Mouse (Mus musculus) cerebellum, adult (tissue): ENCODE results near the gene Rpl31.

Source experiments
- ATAC-seq: cut with Nextera tagmentation; 2 replicates; pipeline ENCODE4 v1.9.2; 2017; ENCODE audit warnings: mild to moderate bottlenecking, moderate library complexity, mixed read lengths; ENCODE audit not compliant: insufficient number of reproducible peaks, low FRiP score, low TSS enrichment

Rpl31 gene

GRCm38 (mm10) chr1:39367601-39368266 lies at the start of gene Rpl31:
Gene Rpl31 (plus strand): TSS chr1:39367842.
- ATAC-seq = peak; percentile 97

- ATAC-seq = no peak
Measured at GRCm38 (mm10) chr1:39317935-39318334, 49.7 kb upstream of the Rpl31 start.

DNA sequence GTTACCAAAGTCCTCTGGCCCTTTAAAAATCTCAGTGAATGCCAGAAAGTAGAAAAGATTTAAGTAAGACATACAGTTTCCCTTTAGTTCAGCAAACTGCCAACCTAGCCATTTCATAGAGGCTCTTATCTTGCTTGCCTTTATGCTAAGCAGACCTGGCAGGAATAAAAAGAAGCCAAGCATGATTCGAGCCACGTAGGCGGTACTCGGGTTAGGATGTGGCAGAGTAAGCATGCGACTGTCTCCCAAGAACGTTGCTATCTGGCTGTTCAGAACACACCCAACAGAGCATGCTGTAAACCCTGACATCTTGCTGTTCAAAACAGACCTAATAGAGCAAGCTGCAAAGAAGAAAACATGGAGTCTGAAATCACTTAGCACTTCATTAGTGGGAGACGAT lies 48.8 kb upstream of the Rpl31 start:
- ATAC-seq = no peak

DNA sequence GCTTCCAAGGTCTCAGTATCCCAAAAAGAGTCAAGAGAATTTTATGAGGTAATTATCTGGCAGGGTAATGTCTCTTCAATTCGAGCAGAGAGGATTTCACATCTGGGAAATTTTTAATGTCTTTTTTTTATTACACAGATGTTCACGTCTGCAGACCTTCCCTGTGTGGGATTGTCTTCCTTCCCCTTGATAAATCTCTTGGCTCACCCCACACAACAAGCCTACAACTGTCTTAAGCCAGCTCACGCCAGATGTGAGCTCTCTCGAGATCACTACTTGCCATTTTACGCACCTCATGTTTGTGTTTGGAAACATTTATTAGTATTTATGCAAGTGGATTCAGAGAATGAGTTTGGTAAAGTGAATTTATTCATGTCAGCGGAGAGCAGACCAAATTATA lies 45.7 kb upstream of the Rpl31 start:
- ATAC-seq = no peak

GRCm38 (mm10) chr1:39325228-39325627 lies 42.4 kb upstream of the Rpl31 start:
- ATAC-seq = no peak

DNA sequence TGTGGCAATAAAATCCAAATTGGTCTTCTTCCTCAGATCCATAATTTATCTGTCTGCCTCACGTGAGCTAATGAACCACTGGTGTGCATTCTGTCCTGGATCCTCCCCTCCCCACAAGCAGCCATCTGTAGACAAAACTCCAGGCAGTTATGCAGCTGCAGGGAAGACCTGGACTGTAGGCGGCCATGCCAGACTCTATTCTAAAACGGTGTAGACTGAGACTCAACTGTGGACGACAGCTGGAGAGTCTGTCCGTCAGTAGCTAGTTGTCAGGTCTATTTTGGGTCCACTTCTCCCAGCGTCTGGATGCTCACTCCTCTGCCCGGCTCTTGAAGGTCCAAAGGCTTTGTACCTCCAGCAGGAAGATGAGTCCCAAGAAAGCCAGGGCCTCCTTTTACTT lies 40.1 kb upstream of the Rpl31 start:
- ATAC-seq = no peak

GRCm38 (mm10) chr1:39330857-39331594 lies 36.6 kb upstream of the Rpl31 start:
- ATAC-seq = no peak

GRCm38 (mm10) chr1:39332456-39332855 lies 35.2 kb upstream of the Rpl31 start:
- no peak for ATAC-seq

DNA sequence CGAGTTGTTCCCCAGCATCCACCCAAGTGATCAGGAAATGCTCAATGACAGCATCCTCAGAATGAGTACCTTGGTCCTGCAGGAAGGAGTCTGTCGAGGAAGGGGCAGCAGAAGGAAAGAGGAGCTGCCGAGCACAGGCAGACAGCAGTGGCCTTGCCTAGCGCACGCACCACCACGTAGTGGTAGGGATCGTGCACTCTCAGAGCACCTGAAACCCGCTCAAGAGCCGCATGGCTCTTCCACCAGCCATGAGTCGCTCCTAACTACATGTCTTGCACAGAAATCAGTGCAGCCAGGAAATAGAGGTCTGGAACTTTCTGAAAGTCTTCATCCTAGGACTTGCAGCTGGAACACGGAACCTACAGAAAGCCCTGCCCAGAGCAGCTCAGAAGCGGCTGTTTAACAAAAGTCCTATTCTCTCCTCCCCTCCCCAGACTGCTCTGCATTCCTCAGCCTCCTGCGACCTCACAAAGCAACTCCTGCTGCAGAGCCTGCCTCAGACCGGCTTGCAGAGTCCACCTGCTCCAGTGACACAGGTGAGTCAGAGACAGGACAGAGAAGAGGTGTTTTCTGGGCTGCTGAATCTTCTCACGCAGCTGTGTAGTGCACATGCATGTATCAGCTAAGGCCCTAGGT lies 32.0 kb upstream of the Rpl31 start:
- no peak for ATAC-seq

- ATAC-seq = no peak
Measured at GRCm38 (mm10) chr1:39336788-39337187, 30.9 kb upstream of the Rpl31 start.

DNA sequence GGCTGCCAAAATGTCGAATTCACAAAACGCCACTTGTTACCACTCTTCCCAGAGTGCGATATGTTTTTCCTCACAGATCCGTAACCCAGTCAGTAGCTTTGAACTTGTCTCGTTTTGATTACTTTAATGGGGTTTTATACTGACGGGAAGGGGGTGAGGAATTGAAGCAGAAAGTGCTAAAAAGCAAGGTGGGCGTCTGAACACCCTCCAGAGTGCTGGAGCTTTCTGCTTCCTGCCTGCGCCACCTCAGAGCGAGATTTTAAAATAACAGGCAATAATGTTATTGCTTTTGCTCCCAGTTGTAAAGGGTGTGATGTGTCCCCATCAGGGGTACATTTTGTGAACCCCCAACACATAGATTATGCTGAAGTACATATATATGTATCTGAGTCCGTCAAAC lies 28.8 kb upstream of the Rpl31 start:
- ATAC-seq = no peak

GRCm38 (mm10) chr1:39339455-39339854 lies 28.2 kb upstream of the Rpl31 start:
- no peak for ATAC-seq

- no peak for ATAC-seq
Measured at GRCm38 (mm10) chr1:39340156-39340555, 27.5 kb upstream of the Rpl31 start.

- peak; percentile 78 for ATAC-seq
Measured at GRCm38 (mm10) chr1:39340647-39341046, 27.0 kb upstream of the Rpl31 start.

- ATAC-seq = no peak
Measured at GRCm38 (mm10) chr1:39341807-39342206, 25.8 kb upstream of the Rpl31 start.

DNA sequence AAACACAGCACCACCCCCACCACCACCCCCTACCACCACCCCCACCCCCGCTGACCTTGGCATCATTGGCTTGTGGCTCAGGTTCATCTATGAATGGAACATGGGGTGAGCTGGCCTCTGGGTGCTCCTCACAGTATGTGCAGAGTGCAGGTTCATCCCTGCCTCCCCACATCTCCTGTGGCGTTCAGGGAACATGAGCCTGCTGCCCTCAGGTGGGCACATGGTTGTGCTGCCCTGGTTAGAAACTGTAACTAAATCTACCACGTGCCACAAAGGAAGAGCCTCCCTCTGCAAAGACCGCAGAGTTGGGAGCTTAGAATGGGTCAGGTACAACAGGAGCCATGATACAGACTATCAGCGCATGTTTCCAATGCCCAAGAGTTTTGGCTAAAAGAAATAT lies 24.4 kb upstream of the Rpl31 start:
- no peak for ATAC-seq

- no peak for ATAC-seq
Measured at GRCm38 (mm10) chr1:39344981-39345600, 22.6 kb upstream of the Rpl31 start.

- peak; percentile 52; the same call in 1 of the 2 replicates for ATAC-seq
Measured at GRCm38 (mm10) chr1:39349001-39349400, 18.6 kb upstream of the Rpl31 start.

DNA sequence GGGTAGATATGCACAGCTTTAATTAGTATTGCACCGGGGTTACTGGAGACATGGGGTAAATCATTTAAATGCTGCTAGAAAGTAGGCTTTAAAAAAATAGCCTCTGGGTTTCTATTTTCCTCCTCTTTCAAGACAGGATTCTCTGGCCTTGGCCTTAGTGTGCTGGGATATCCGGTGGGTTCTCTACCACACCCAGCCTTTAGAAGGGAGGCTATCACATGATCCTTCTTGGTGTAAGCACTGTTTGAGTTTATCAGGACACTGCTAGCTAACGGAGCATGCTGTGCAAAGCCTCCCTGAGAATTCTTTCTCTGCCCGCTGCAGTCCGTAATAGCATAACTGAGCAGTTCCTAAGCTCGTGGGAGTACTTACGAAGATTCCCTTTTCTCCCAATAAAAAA lies 18.2 kb upstream of the Rpl31 start:
- no peak for ATAC-seq

DNA sequence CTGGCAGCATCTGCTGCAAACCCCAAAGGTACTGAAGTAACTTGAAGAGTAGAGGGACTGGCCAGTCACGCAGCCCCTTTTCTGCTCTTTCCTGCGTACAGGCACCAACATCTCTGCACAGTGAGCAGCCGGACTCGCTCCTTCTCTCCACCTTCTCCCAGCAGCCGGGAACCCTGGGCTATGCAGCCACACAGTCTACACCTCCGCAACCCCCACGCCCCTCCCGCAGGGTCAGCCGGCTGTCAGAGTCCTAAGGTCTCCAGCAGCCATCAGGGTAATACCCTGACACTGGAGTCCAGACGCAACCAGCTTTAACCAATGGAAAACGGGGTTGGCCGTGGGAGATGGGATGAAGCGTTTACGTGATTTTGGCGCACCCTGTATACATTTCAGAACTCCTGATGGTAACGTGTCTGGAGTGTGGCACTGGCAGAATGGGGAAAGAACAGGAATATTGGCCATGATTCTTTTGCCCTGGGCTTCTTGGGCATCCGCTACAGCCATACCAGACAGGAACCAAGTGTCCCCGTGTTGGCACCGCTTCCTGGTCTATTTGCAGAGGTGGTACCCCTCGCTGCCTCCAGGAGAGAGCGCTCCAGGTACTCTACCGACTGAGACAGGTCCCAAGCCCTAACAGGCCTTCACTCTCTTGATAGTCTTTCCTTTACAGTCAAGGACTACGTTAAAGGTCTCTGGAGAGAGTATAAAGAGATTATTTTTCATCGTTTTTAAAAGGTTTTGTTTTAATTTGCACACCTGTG lies 5.7 kb upstream of the Rpl31 start:
- 0 out of 2 replicates have a peak, but pooled peaks have one; percentile 36 for ATAC-seq
